In the genomic region with DNA sequence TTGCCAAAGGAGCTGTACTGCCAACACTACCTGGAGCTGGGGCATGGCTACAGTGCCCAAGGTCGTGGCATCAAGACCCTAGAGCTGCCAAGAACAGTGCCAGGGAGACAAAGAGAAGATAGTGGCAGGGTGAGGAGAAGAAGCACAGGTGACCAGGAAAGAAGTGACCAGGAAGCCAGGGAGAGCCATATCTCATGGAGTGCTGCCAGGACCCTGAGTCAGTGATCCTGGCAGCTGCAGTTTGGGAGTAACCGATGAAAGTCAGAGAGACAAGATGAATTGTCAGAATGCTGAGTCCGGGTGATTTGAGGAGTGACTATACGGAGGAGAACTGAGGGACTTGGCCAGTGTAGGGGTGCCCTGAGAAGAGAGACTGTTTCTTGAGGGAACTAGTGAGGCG, we compare ENCODE assay signal across 17 mouse cellular contexts. TPM values are rescaled to one million over a fixed set of nuclear protein-coding genes. Genes with fewer than 3 reads are reported as not detected.
DNase-seq lines count a peak whose midpoint lies in the region.
"Had no signal": no experiment of that assay in that cellular context is flagged by ENCODE, and none has a peak within 500 bp of the region (broad histone marks: within the 10 kb centered on the region; RNA-seq: fewer than 3 reads in every experiment).

No protein-coding gene starts in this region.

- peak; percentile 16 to 19 for DNase-seq in cerebellum, postnatal 10 days
- no peak for DNase-seq in cerebellum, postnatal 36 days
- DNase-seq in 3T3-L1 (ENCODE audit: low read depth, low spot score), result peak; percentile 71
- peak; percentile 21 for DNase-seq in adrenal gland, adult 8-10 months
- peak; percentile 32 for DNase-seq in skeletal muscle tissue, adult 2 months (ENCODE audit: low read depth, low spot score)
- DNase-seq in heart, adult 8-10 months (ENCODE audit: low spot score), result no peak
- no peak for DNase-seq in cerebellum, postnatal 4 days (ENCODE audit: low spot score in 2 of 2)
- DNase-seq: cerebellum, adult 8-10 months; forebrain, postnatal 0 days; gastrocnemius, postnatal 14 days; heart, adult 18-20 months; kidney, adult 2 months; kidney, postnatal 4 days; left cerebral cortex, postnatal 4 days; liver, postnatal 0 days; lung, postnatal 36 days; right cerebral cortex, adult 18-20 months had no signal

RNA-seq across cellular contexts. Expression of a gene that starts 44.6 kb away (rescaled TPM):
- 10 to 100 TPM in 1 of 4 experiments, 1 to 10 TPM in 2, under 1 TPM in 1; 0.89 to 12.1 (median 1.5) TPM for total RNA-seq in adrenal gland, adult 8-10 months (2022)
- total RNA-seq in heart, adult 8-10 months (2022), result 1 to 10 TPM in 3 of 4 experiments, under 1 TPM in 1; 0.88 to 1.9 (median 1.3) TPM

Comparison
In these comparisons a context has a peak if more than half of its experiments do, and no peak if none do; other contexts are left out.
1. DNase-seq: peak in cerebellum, postnatal 10 days (2 of 2), 3T3-L1 (single experiment), adrenal gland, adult 8-10 months (single experiment) and skeletal muscle tissue, adult 2 months (single experiment); none in cerebellum, postnatal 36 days (0 of 2), heart, adult 8-10 months (single experiment) and cerebellum, postnatal 4 days (0 of 2).